In the genomic region with DNA sequence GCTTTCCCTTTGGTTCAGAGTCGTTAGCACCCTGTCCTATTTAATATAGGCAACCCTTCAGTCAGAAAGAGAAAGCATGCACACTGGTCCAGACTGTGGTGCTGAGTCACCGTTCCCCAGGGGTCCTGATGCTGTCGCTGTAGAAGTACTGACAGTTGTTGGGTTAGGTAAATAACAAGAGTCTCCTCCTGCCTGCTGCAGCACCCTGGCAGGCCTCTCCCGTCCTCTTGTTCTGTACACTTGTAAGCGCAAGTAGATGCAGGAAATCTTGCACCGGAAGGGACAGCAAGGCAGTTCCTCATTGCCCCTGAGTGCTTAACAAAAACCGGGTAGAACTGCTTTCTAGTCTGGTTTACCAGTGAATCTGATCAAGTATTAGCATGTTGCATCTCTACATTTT, we compare ENCODE assay signal across 26 mouse cellular contexts. TPM values are rescaled to one million over a fixed set of nuclear protein-coding genes. Genes with fewer than 3 reads are reported as not detected.
DNase-seq lines count a peak whose midpoint lies in the region; ATAC-seq and TF ChIP-seq lines count a peak whose summit lies in the region.
"Had no signal": no experiment of that assay in that cellular context is flagged by ENCODE, and none has a peak within 500 bp of the region (broad histone marks: within the 10 kb centered on the region; RNA-seq: fewer than 3 reads in every experiment).

No protein-coding gene starts in this region.

- no peak for TF ChIP-seq CTCF in spleen, adult 2 months (IDR thresholded peaks at IDR 0.05; ENCODE audit: extremely low read depth, insufficient read depth, insufficient read length, insufficient replicate concordance)
- TF ChIP-seq CTCF in bone marrow macrophage, adult 2 months (IDR thresholded peaks at IDR 0.05; ENCODE audit: low read depth, low read length) = no peak

- peak; percentile 68 for ATAC-seq in megakaryocyte, adult 5-6 weeks (ENCODE audit: poor library complexity, severe bottlenecking)
- ATAC-seq in cerebellum, adult (ENCODE audit: insufficient number of reproducible peaks, low FRiP score, low TSS enrichment) = no peak
- ATAC-seq: CD4-positive, CD25-positive, alpha-beta regulatory T cell, adult 4 months; hindbrain, embryonic 16.5 days; intestine, embryonic 15.5 days; midbrain, embryonic 16.5 days had no signal

- H3K36me3 ChIP-seq in spleen, adult 2 months (ENCODE audit: control insufficient read depth, insufficient read depth, low read length) = peaks cover 12% of the 10 kb centered on the region

- H3K27me3 ChIP-seq in spleen, adult 2 months (ENCODE audit: control insufficient read depth, insufficient read depth, low read length) = no peaks in the 10 kb centered on the region
- H3K27me3 ChIP-seq: embryonic facial prominence, embryonic 12.5 days; intestine, embryonic 15.5 days; limb, embryonic 15.5 days; liver, embryonic 15.5 days had no signal

- no peak for DNase-seq in spleen, adult 2 months (ENCODE audit: low read depth in 1 of 2, low spot score in 2 of 2)
- DNase-seq in spleen, postnatal 14 days (ENCODE audit: low spot score in 2 of 2) = no peak
- DNase-seq in lung, postnatal 36 days = no peak
- DNase-seq in lung, postnatal 25 days (ENCODE audit: low spot score) = no peak
- DNase-seq in cerebellum, adult 11-12 months = no peak
- DNase-seq: cerebellum, adult 11 months; cerebellum, postnatal 10 days; gastrocnemius, postnatal 25 days; heart, postnatal 36 days; kidney, adult 9 months; kidney, postnatal 14 days; left cerebral cortex, postnatal 4 days; right cerebral cortex, adult 18-20 months; right cerebral cortex, postnatal 4 days; thymus, adult 2 months had no signal

- WGBS in spleen, adult 2 months = 50% methylated on average over 7 of the region's 7 CpGs

- peak overlapping the region; percentile 18; the same call in 1 of the 2 replicates for H3K4me3 ChIP-seq in spleen, adult 2 months (ENCODE audit: extremely low read depth, insufficient read depth, insufficient read length)
- H3K4me3 ChIP-seq in bone marrow macrophage, adult 2 months (ENCODE audit: insufficient read depth, low read length) = peak overlapping the region; percentile 1
- H3K4me3 ChIP-seq: embryonic facial prominence, embryonic 12.5 days; intestine, embryonic 15.5 days; limb, embryonic 15.5 days; liver, embryonic 15.5 days had no signal

- peak overlapping the region; percentile 38 for H3K27ac ChIP-seq in spleen, adult 2 months (ENCODE audit: insufficient read depth, low read length)
- peak overlapping the region; percentile 55 for H3K27ac ChIP-seq in bone marrow macrophage, adult 2 months (ENCODE audit: insufficient read depth, low read depth, low read length)
- H3K27ac ChIP-seq: embryonic facial prominence, embryonic 12.5 days; intestine, embryonic 15.5 days; limb, embryonic 15.5 days; liver, embryonic 15.5 days; stomach, postnatal 0 days had no signal

- peaks cover 3% of the 10 kb centered on the region; the same call in 1 of the 2 replicates for H3K4me1 ChIP-seq in spleen, adult 2 months (ENCODE audit: control insufficient read depth, insufficient read depth, insufficient read length)
- H3K4me1 ChIP-seq in bone marrow macrophage, adult 2 months (ENCODE audit: control insufficient read depth, insufficient read depth, low read length) = peaks cover 17% of the 10 kb centered on the region
- H3K4me1 ChIP-seq: embryonic facial prominence, embryonic 12.5 days; intestine, embryonic 15.5 days; limb, embryonic 15.5 days; liver, embryonic 15.5 days had no signal

- TF ChIP-seq POLR2A in spleen, adult 2 months (IDR thresholded peaks at IDR 0.05; ENCODE audit: low read depth, low read length) = no peak
- no peak for TF ChIP-seq POLR2A in bone marrow macrophage, adult 2 months (IDR thresholded peaks at IDR 0.05; ENCODE audit: borderline replicate concordance, low read depth, low read length)

RNA-seq across cellular contexts. Expression of a gene that starts 19.8 kb away (rescaled TPM):
- polyA plus RNA-seq in spleen, adult 2 months (2012; rRNA removed) = 22.0 and 22.7 TPM in 2 replicates
- 110 and 114 TPM in 2 replicates for polyA plus RNA-seq in bone marrow macrophage, adult 2 months (2012; ENCODE audit: insufficient read depth, insufficient read length, missing spikeins)
- total RNA-seq in megakaryocyte, adult 5-6 weeks (2015) = 161 and 163 TPM in 2 replicates
- 203 and 210 TPM in 2 replicates for total RNA-seq in megakaryocyte, adult 5-6 weeks (2017)

RNA-seq across cellular contexts. Expression of a gene that starts 31.0 kb away (rescaled TPM):
- 57.9 and 90.7 TPM in 2 replicates for polyA plus RNA-seq in spleen, adult 2 months (2012; rRNA removed)
- polyA plus RNA-seq in bone marrow macrophage, adult 2 months (2012; ENCODE audit: insufficient read depth, insufficient read length, missing spikeins) = 306 and 329 TPM in 2 replicates
- total RNA-seq in megakaryocyte, adult 5-6 weeks (2015) = 189 and 218 TPM in 2 replicates
- 208 and 222 TPM in 2 replicates for total RNA-seq in megakaryocyte, adult 5-6 weeks (2017)

RNA-seq across cellular contexts. Expression of a gene that starts 31.0 kb away (rescaled TPM):
- 3.3 and 3.4 TPM in 2 replicates for polyA plus RNA-seq in spleen, adult 2 months (2012; rRNA removed)
- 102 and 111 TPM in 2 replicates for polyA plus RNA-seq in bone marrow macrophage, adult 2 months (2012; ENCODE audit: insufficient read depth, insufficient read length, missing spikeins)
- 122 and 151 TPM in 2 replicates for total RNA-seq in megakaryocyte, adult 5-6 weeks (2015)
- 75.9 and 80.9 TPM in 2 replicates for total RNA-seq in megakaryocyte, adult 5-6 weeks (2017)

Comparison
In these comparisons a context has a peak if more than half of its experiments do, and no peak if none do; other contexts are left out.
1. RNA of a gene that starts 31.0 kb away (polyA plus RNA-seq): 102 to 111 TPM in bone marrow macrophage, adult 2 months; 3.3 to 3.4 TPM in spleen, adult 2 months; every median in the first group is over 10 times any median in the second.